Mouse (Mus musculus) MEL (cell line): ENCODE measurements around the gene Pak7. TPM values are rescaled to one million over a fixed set of nuclear protein-coding genes. Genes with fewer than 3 reads are reported as not detected.
A peak's percentile ranks its signal among the peaks of the same experiment; 100 is the strongest.

Source experiments
- DNase-seq: peaks from one replicate; pipeline ENCODE4 v3.0.0; 2011; ENCODE audit warnings: low read depth, low spot score
- H3K27ac ChIP-seq: 2 replicates; pipeline ENCODE4 v1.5.1; 2012; ENCODE audit warnings: low read depth, mild to moderate bottlenecking, control low read depth, low read length, moderate library complexity; ENCODE audit not compliant: control insufficient read depth
- H3K27me3 ChIP-seq, 2 experiments: fragments of 150-350 bp in 1 of 2; sonication (generic) in 1 of 2; 2 replicates each; pipeline ENCODE4 v1.6.1; 2012; ENCODE audit warnings: low read length in 2 of 2, mild to moderate bottlenecking in 2 of 2, improper control_type of control experiment in 1 of 2, moderate library complexity in 1 of 2; ENCODE audit not compliant: insufficient read depth in 2 of 2, control insufficient read depth in 1 of 2
- H3K36me3 ChIP-seq, 2 experiments: 2 replicates each; pipeline ENCODE4 v1.6.1; 2012 to 2014; ENCODE audit warnings: low read length in 2 of 2, improper control_type of control experiment in 1 of 2, inconsistent platforms in 1 of 2, mild to moderate bottlenecking in 1 of 2; ENCODE audit not compliant: insufficient read depth in 2 of 2, control insufficient read depth in 1 of 2
- H3K4me1 ChIP-seq, 2 experiments: fragments of 150-350 bp in 1 of 2; sonication (generic) in 1 of 2; 2 replicates each; pipeline ENCODE4 v1.6.1; 2012; ENCODE audit warnings: low read length in 2 of 2, improper control_type of control experiment in 1 of 2, mild to moderate bottlenecking in 1 of 2; ENCODE audit not compliant: insufficient read depth in 2 of 2, control insufficient read depth in 1 of 2
- H3K4me3 ChIP-seq, 2 experiments: fragments of 150-350 bp in 1 of 2; sonication (generic) in 1 of 2; 2 replicates each; pipeline ENCODE4 v1.5.1; 2012; ENCODE audit warnings: low read depth in 2 of 2, low read length in 2 of 2, mild to moderate bottlenecking in 2 of 2, moderate library complexity in 2 of 2, control low read depth in 1 of 2, improper control_type of control experiment in 1 of 2; ENCODE audit not compliant: control insufficient read depth in 1 of 2, insufficient read depth in 1 of 2
- H3K79me2 ChIP-seq: 2 replicates; pipeline ENCODE4 v1.6.1; 2012; ENCODE audit warnings: mild to moderate bottlenecking, low read length, moderate library complexity; ENCODE audit not compliant: control insufficient read depth, poor library complexity, insufficient read depth
- H3K9ac ChIP-seq: 2 replicates; pipeline ENCODE4 v1.6.1; 2012; ENCODE audit warnings: low read depth, mild to moderate bottlenecking, control low read depth, low read length, moderate library complexity; ENCODE audit not compliant: control insufficient read depth, poor library complexity, severe bottlenecking
- H3K9me3 ChIP-seq: fragments of 150-350 bp; sonication (generic); replicated peaks from 2 replicates; pipeline ENCODE4 v1.6.1; 2012; ENCODE audit warnings: mild to moderate bottlenecking, low read length, improper control_type of control experiment, moderate library complexity; ENCODE audit not compliant: insufficient read depth
- CHD1 ChIP-seq: IDR thresholded peaks from 2 replicates; pipeline ENCODE4 v1.6.1; 2012; ENCODE audit warnings: low read depth, mild to moderate bottlenecking, inconsistent platforms, low read length, improper control_type of control experiment
- CHD2 ChIP-seq: IDR thresholded peaks from 2 replicates; pipeline ENCODE4 v1.6.1; 2011; ENCODE audit warnings: low read length, improper control_type of control experiment
- CTCF ChIP-seq, 3 experiments: IDR thresholded peaks in 2 of 3; conservative IDR thresholded peaks in 1 of 3; 2 replicates each; pipeline ENCODE4 v1.5.1; 2011 to 2012; ENCODE audit warnings: low read length in 3 of 3, low read depth in 2 of 3, mild to moderate bottlenecking in 2 of 3, improper control_type of control experiment in 1 of 3, inconsistent platforms in 1 of 3, mixed read lengths in 1 of 3, moderate library complexity in 1 of 3; ENCODE audit not compliant: control insufficient read depth in 1 of 3, insufficient read depth in 1 of 3, poor library complexity in 1 of 3, severe bottlenecking in 1 of 3
- E2F4 ChIP-seq: IDR thresholded peaks from 2 replicates; pipeline ENCODE4 v1.6.1; 2011; ENCODE audit warnings: low read depth, low read length, improper control_type of control experiment, borderline replicate concordance
- HCFC1 ChIP-seq: IDR thresholded peaks from 2 replicates; pipeline ENCODE4 v1.6.1; 2012; ENCODE audit warnings: low read depth, mild to moderate bottlenecking, inconsistent platforms, low read length, improper control_type of control experiment, moderate library complexity
- MAX ChIP-seq: IDR thresholded peaks from 2 replicates; pipeline ENCODE4 v1.6.1; 2011; ENCODE audit warnings: low read length, improper control_type of control experiment
- MYB ChIP-seq: IDR thresholded peaks from 2 replicates; pipeline ENCODE4 v1.6.1; 2011; ENCODE audit warnings: mild to moderate bottlenecking, low read depth, low read length, improper control_type of control experiment
- MYC ChIP-seq: IDR thresholded peaks from 2 replicates; pipeline ENCODE4 v1.6.1; 2011; ENCODE audit warnings: low read depth, mild to moderate bottlenecking, low read length, improper control_type of control experiment, moderate library complexity
- NELFE ChIP-seq: IDR thresholded peaks from 2 replicates; pipeline ENCODE4 v1.6.1; 2011; ENCODE audit warnings: low read depth, low read length, improper control_type of control experiment
- NRF1 ChIP-seq: IDR thresholded peaks from 2 replicates; pipeline ENCODE4 v1.6.1; 2014; ENCODE audit warnings: low read depth, mild to moderate bottlenecking, inconsistent platforms, low read length, improper control_type of control experiment, moderate library complexity; ENCODE audit not compliant: poor library complexity, insufficient read depth, severe bottlenecking
- POLR2AphosphoS2 ChIP-seq: IDR thresholded peaks from 2 replicates; pipeline ENCODE4 v1.6.1; 2011; ENCODE audit warnings: low read length, improper control_type of control experiment
- POLR2AphosphoS5 ChIP-seq: IDR thresholded peaks from 2 replicates; pipeline ENCODE4 v1.6.1; 2012; ENCODE audit warnings: low read depth, borderline replicate concordance, mild to moderate bottlenecking, inconsistent platforms, low read length, moderate library complexity, mixed read lengths
- RAD21 ChIP-seq: IDR thresholded peaks from 2 replicates; pipeline ENCODE4 v1.6.1; 2011; ENCODE audit warnings: mild to moderate bottlenecking, low read depth, low read length, improper control_type of control experiment
- RCOR1 ChIP-seq: IDR thresholded peaks from 2 replicates; pipeline ENCODE4 v1.6.1; 2012; ENCODE audit warnings: low read depth, mild to moderate bottlenecking, inconsistent platforms, low read length, improper control_type of control experiment
- SIN3A ChIP-seq: IDR thresholded peaks from 2 replicates; pipeline ENCODE4 v1.6.1; 2012; ENCODE audit warnings: low read length, improper control_type of control experiment, inconsistent platforms
- SMC3 ChIP-seq: IDR thresholded peaks from 2 replicates; pipeline ENCODE4 v1.6.1; 2011; ENCODE audit warnings: low read depth, low read length, improper control_type of control experiment
- TAL1 ChIP-seq: IDR thresholded peaks from 2 replicates; pipeline ENCODE4 v1.6.1; 2012; ENCODE audit warnings: mild to moderate bottlenecking, inconsistent platforms, low read length, moderate library complexity, mixed read lengths
- TCF12 ChIP-seq: IDR thresholded peaks from 2 replicates; pipeline ENCODE4 v1.6.1; 2014; ENCODE audit warnings: low read depth, mild to moderate bottlenecking, inconsistent platforms, low read length, improper control_type of control experiment, moderate library complexity
- USF2 ChIP-seq, 2 experiments: IDR thresholded peaks; 2 replicates each; pipeline ENCODE4 v1.6.1; 2011 to 2012; ENCODE audit warnings: improper control_type of control experiment in 2 of 2, low read length in 2 of 2, borderline replicate concordance in 1 of 2, inconsistent platforms in 1 of 2, low read depth in 1 of 2, mild to moderate bottlenecking in 1 of 2; ENCODE audit not compliant: insufficient read depth in 1 of 2
- ZC3H11A ChIP-seq: IDR thresholded peaks from 2 replicates; pipeline ENCODE4 v1.6.1; 2012; ENCODE audit warnings: low read depth, mild to moderate bottlenecking, inconsistent platforms, low read length, improper control_type of control experiment
- ZKSCAN1 ChIP-seq: IDR thresholded peaks from 2 replicates; pipeline ENCODE4 v1.6.1; 2012; ENCODE audit warnings: low read depth, mild to moderate bottlenecking, inconsistent platforms, low read length, improper control_type of control experiment, moderate library complexity
- ZNF384 ChIP-seq: IDR thresholded peaks from 2 replicates; pipeline ENCODE4 v1.6.1; 2012; ENCODE audit warnings: low read depth, mild to moderate bottlenecking, inconsistent platforms, low read length, improper control_type of control experiment
- polyA plus RNA-seq, 2 experiments: library from polyadenylated mRNA; stranded (reverse) in 1 of 2; unstranded in 1 of 2; fragments of >175 nt in 1 of 2; fragments of >200 nt in 1 of 2; gene quantifications; 2 replicates each; pipeline versions ENCODE4 v1.2.1 to v1.2.4; 2012; ENCODE audit warnings: low replicate concordance in 2 of 2, low read depth in 1 of 2; ENCODE audit not compliant: insufficient read length in 2 of 2, insufficient read depth in 1 of 2, missing spikeins in 1 of 2
- total RNA-seq: library from RNA; depleted of rRNA; stranded (reverse); fragments of 300-350 nt; gene quantifications from 2 replicates; pipeline ENCODE4 v1.2.3, GENCODE M21; 2012

Gene Pak7
- total and polyA plus RNA-seq, 3 experiments = not detected

DNA sequence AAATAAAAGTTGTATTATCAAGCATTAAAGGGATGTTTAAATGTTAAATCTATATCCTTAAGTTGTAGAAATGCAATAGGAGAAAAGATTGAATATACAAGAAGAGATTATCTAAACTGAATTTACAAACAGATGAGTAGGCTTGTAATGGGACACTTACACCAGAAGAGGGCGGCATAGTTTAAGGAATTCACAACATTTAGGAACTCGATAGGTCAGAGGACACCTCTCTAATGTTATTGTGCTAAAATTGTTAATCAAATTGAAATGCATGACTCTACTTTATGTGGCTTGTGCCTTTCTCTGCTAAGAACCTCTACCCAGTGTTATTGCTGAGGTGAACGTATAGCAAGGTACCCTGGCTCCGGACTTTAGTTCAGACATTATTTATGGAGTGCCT lies 238.2 kb downstream of the Pak7 start:
- Histone ChIP-seq H3K36me3 (no peaks in the 10 kb centered on the region), H3K79me2 (no peaks in the 10 kb centered on the region), H3K27me3 (no peaks in the 10 kb centered on the region), H3K27ac (no peak overlapping the region), H3K4me3 (no peak overlapping the region), H3K4me1 (no peaks in the 10 kb centered on the region), H3K9ac (no peak overlapping the region), H3K9me3 (no peaks in the 10 kb centered on the region)
- TF ChIP-seq CTCF (IDR thresholded peaks at IDR 0.05 in 2 of 3, conservative IDR thresholded peaks at IDR 0.05 in 1 of 3; ENCODE audit: control insufficient read depth in 1 of 3, insufficient read depth in 1 of 3, low read depth in 2 of 3, low read length in 3 of 3, poor library complexity in 1 of 3, severe bottlenecking in 1 of 3) (peak in 1 of 3 experiments; percentile 54; a peak in 3 of 6 replicates), MYB (no peak), ZC3H11A (peak; percentile 50), SMC3 (peak; percentile 44), RAD21 (peak; percentile 63)
- peak; percentile 34 for DNase-seq

DNA sequence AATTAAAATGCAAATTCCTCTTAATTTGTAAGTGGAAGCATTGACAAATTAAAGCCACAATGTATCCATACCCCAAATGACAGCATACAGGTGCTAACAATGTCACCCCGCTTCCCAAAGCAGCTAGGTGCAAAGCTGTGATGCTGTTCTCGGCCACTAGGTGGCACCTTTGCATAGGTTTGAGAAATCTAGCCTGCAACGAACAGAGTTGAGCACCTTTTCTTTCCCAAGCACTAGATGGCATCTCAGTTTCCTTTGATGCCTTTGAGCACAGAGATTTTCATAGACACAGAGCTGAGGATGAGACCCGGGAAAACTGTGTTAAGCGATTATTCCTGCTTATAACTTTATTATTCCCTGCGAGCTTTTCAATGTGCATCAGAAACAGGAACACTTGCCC lies 238.8 kb downstream of the Pak7 start:
- no peaks in the 10 kb centered on the region for H3K27me3 ChIP-seq
- no peaks in the 10 kb centered on the region for H3K36me3 ChIP-seq
- no peak overlapping the region for H3K4me3 ChIP-seq
- H3K9ac ChIP-seq = no peak overlapping the region
- H3K27ac ChIP-seq = no peak overlapping the region
- H3K9me3 ChIP-seq = no peaks in the 10 kb centered on the region
- TF ChIP-seq SMC3 (peak; percentile 87), ZC3H11A (peak; percentile 64), CTCF (IDR thresholded peaks at IDR 0.05 in 2 of 3, conservative IDR thresholded peaks at IDR 0.05 in 1 of 3; ENCODE audit: control insufficient read depth in 1 of 3, insufficient read depth in 1 of 3, low read depth in 2 of 3, low read length in 3 of 3, poor library complexity in 1 of 3, severe bottlenecking in 1 of 3) (peak; percentile 85 to 93 (median 85)), CHD1 (no peak), RAD21 (peak; percentile 79)
- H3K4me1 ChIP-seq = no peaks in the 10 kb centered on the region
- peak; percentile 63 for DNase-seq
- H3K79me2 ChIP-seq = no peaks in the 10 kb centered on the region

DNA sequence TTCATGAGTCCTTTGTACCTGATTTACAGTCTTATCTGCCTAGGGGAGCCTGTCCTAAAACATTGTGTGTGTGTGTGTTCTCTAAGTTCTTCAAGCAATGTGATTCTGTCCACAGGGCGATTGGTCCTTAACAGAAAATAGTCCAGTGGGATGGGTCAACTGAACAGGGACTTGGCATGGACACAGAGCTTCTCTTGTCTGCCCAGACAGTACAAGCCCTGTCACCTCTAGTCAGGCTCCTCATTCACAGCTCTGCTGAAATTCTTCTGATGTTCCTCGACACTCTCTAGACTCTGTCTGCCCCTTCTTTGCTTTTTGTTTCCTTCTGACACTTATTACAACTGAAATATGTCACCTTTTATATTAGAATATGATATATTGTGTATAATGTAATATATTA lies 247.0 kb downstream of the Pak7 start:
- H3K4me3 ChIP-seq = no peak overlapping the region
- no peaks in the 10 kb centered on the region for H3K36me3 ChIP-seq
- no peaks in the 10 kb centered on the region for H3K9me3 ChIP-seq
- H3K27ac ChIP-seq = no peak overlapping the region
- H3K79me2 ChIP-seq = no peaks in the 10 kb centered on the region
- no peak for TF ChIP-seq MYC
- TF ChIP-seq NRF1 = no peak
- TF ChIP-seq USF2 (IDR thresholded peaks at IDR 0.05; ENCODE audit: borderline replicate concordance in 1 of 2, insufficient read depth in 1 of 2, low read depth in 1 of 2, low read length in 2 of 2) = no peak
- no peak for TF ChIP-seq ZNF384
- TF ChIP-seq CHD2 = no peak
- TF ChIP-seq CHD1 = no peak
- no peak for TF ChIP-seq MAX
- no peak for TF ChIP-seq TCF12
- TF ChIP-seq RCOR1 = no peak
- TF ChIP-seq HCFC1 = no peak
- TF ChIP-seq MYB = no peak
- no peak for TF ChIP-seq POLR2AphosphoS2
- TF ChIP-seq TAL1 = no peak
- TF ChIP-seq ZKSCAN1 = no peak
- TF ChIP-seq POLR2AphosphoS5 = no peak
- TF ChIP-seq E2F4 = no peak
- no peak for TF ChIP-seq SIN3A
- TF ChIP-seq NELFE = no peak
- H3K27me3 ChIP-seq = no peaks in the 10 kb centered on the region
- no peak overlapping the region for H3K9ac ChIP-seq
- H3K4me1 ChIP-seq = no peaks in the 10 kb centered on the region
- no peak for DNase-seq
